ENCODE assay signal across 29 mouse cellular contexts in the genomic region with DNA sequence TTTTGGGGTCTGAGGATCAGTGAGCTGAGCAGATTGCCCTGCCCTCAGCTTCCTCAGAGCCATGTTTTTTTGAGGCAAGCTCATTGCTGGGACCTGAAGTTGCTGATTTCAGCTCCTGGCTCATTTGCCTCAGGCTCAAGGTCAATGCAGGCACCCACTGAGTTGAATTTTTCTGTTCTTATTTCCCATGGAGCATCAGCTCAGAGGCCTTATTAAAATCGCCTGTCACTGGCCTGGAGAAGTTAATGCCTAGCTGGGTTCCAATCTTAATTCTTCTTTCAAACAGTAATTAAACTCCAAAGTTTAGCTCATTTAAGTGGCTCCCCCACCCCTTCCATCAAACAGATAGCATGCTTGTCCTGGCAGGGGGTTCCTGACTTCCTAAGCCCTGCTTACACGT.
DNase-seq lines count a peak whose midpoint lies in the region; ATAC-seq and TF ChIP-seq lines count a peak whose summit lies in the region.
"Had no signal": no experiment of that assay in that cellular context is flagged by ENCODE, and none has a peak within 500 bp of the region (broad histone marks: within the 10 kb centered on the region; RNA-seq: fewer than 3 reads in every experiment).

No protein-coding gene starts in this region.

- H3K4me2 ChIP-seq in hindbrain, postnatal 0 days (ENCODE audit: low read depth, low read length): no peak overlapping the region
- H3K4me2 ChIP-seq in embryonic facial prominence, embryonic 12.5 days (replicated peaks): no peak overlapping the region
- no peak overlapping the region for H3K4me2 ChIP-seq in intestine, postnatal 0 days (replicated peaks; ENCODE audit: low read depth)
- H3K4me2 ChIP-seq: heart, embryonic 13.5 days; hindbrain, embryonic 15.5 days; limb, embryonic 13.5 days; liver, embryonic 11.5 days; lung, embryonic 15.5 days; midbrain, embryonic 12.5 days had no signal

- DNase-seq in hindbrain, embryonic 10.5 days (ENCODE audit: low spot score): peak; percentile 10
- DNase-seq in hindbrain, postnatal 0 days (ENCODE audit: low spot score): no peak
- peak; percentile 2 for DNase-seq in Muller cell, postnatal 12 days (ENCODE audit: inconsistent ontology term)
- peak; percentile 9 for DNase-seq in brain, adult 2 months (ENCODE audit: low read depth, low spot score)
- DNase-seq in layer of hippocampus, adult 9-11 months: no peak
- no peak for DNase-seq in left cerebral cortex, adult 2 months (ENCODE audit: extremely low spot score in 1 of 2, low spot score in 2 of 2)
- DNase-seq: B cell, adult 2 months; cerebellum, adult 8-10 months; cerebellum, postnatal 25 days; gastrocnemius, adult 2 months; gastrocnemius, postnatal 36 days; heart, adult 2 months; heart, postnatal 10 days; kidney, adult 8-10 months; kidney, postnatal 4 days; layer of hippocampus, postnatal 36 days; lung, postnatal 36 days; right cerebral cortex, postnatal 4 days had no signal

- peaks cover 42% of the 10 kb centered on the region for H3K4me1 ChIP-seq in hindbrain, embryonic 10.5 days (replicated peaks)
- 0 out of 2 replicates have a peak, but pooled peaks cover 3% of the 10 kb centered on the region for H3K4me1 ChIP-seq in hindbrain, postnatal 0 days (ENCODE audit: insufficient read depth, low read length)
- H3K4me1 ChIP-seq in embryonic facial prominence, embryonic 12.5 days: peaks cover 21% of the 10 kb centered on the region
- no peaks in the 10 kb centered on the region for H3K4me1 ChIP-seq in intestine, postnatal 0 days (replicated peaks; ENCODE audit: control insufficient read depth, insufficient read depth, low read length)
- H3K4me1 ChIP-seq: hindbrain, embryonic 15.5 days had no signal

- no peak for TF ChIP-seq CTCF in hindbrain, postnatal 0 days (IDR thresholded peaks at IDR 0.05; ENCODE audit: low read depth)
- TF ChIP-seq CTCF in intestine, postnatal 0 days (IDR thresholded peaks at IDR 0.05; ENCODE audit: low read depth): no peak
- TF ChIP-seq CTCF in left cerebral cortex, adult 2 months (IDR thresholded peaks at IDR 0.05): no peak

- no peaks in the 10 kb centered on the region for H3K36me3 ChIP-seq in hindbrain, embryonic 10.5 days
- no peaks in the 10 kb centered on the region for H3K36me3 ChIP-seq in hindbrain, postnatal 0 days (ENCODE audit: insufficient read depth, low read length)
- H3K36me3 ChIP-seq in embryonic facial prominence, embryonic 12.5 days: no peaks in the 10 kb centered on the region
- no peaks in the 10 kb centered on the region for H3K36me3 ChIP-seq in intestine, postnatal 0 days (ENCODE audit: control insufficient read depth, insufficient read depth)
- H3K36me3 ChIP-seq: heart, embryonic 13.5 days; hindbrain, embryonic 15.5 days; limb, embryonic 13.5 days; lung, embryonic 15.5 days; midbrain, embryonic 12.5 days had no signal

- peak overlapping the region; percentile 50; the same call in 1 of the 2 replicates for H3K27ac ChIP-seq in hindbrain, embryonic 10.5 days
- H3K27ac ChIP-seq in hindbrain, postnatal 0 days: no peak overlapping the region
- H3K27ac ChIP-seq in embryonic facial prominence, embryonic 12.5 days: 0 out of 2 replicates have a peak overlapping the region, but pooled peaks have one; percentile 36
- no peak overlapping the region for H3K27ac ChIP-seq in intestine, postnatal 0 days (ENCODE audit: low read depth, low read length)
- no peak overlapping the region for H3K27ac ChIP-seq in left cerebral cortex, adult 2 months
- H3K27ac ChIP-seq: gastrocnemius, adult 2 months; heart, adult 2 months; heart, embryonic 13.5 days; hindbrain, embryonic 15.5 days; kidney, postnatal 0 days; lung, embryonic 15.5 days; midbrain, embryonic 12.5 days; stomach, postnatal 0 days had no signal

- no peak overlapping the region for H3K4me3 ChIP-seq in hindbrain, embryonic 10.5 days
- H3K4me3 ChIP-seq in hindbrain, postnatal 0 days (ENCODE audit: low read length): no peak overlapping the region
- no peak overlapping the region for H3K4me3 ChIP-seq in embryonic facial prominence, embryonic 12.5 days
- no peak overlapping the region for H3K4me3 ChIP-seq in intestine, postnatal 0 days (ENCODE audit: low read depth, low read length)
- no peak overlapping the region for H3K4me3 ChIP-seq in left cerebral cortex, adult 2 months
- H3K4me3 ChIP-seq: gastrocnemius, adult 2 months; heart, adult 2 months; heart, embryonic 13.5 days; hindbrain, embryonic 15.5 days; limb, embryonic 13.5 days; lung, embryonic 15.5 days; midbrain, embryonic 12.5 days had no signal

- WGBS in hindbrain, embryonic 10.5 days: 20% methylated on average over 2 of the region's 2 CpGs
- 16% methylated on average over 2 of the region's 2 CpGs for WGBS in hindbrain, postnatal 0 days
- WGBS in embryonic facial prominence, embryonic 12.5 days: 14% methylated on average over 2 of the region's 2 CpGs
- 32% methylated on average over 2 of the region's 2 CpGs for WGBS in intestine, postnatal 0 days

- H3K9ac ChIP-seq in hindbrain, postnatal 0 days (replicated peaks; ENCODE audit: low read length): no peak overlapping the region
- no peak overlapping the region for H3K9ac ChIP-seq in embryonic facial prominence, embryonic 12.5 days
- no peak overlapping the region for H3K9ac ChIP-seq in intestine, postnatal 0 days (ENCODE audit: low read depth, low read length)
- H3K9ac ChIP-seq: heart, embryonic 13.5 days; hindbrain, embryonic 15.5 days; limb, embryonic 13.5 days; lung, embryonic 15.5 days; midbrain, embryonic 12.5 days had no signal

- intact Hi-C loops in left cerebral cortex, adult 2 months (cut with DNase I): no loop called here

- no peaks in the 10 kb centered on the region for H3K9me3 ChIP-seq in hindbrain, embryonic 10.5 days
- no peaks in the 10 kb centered on the region for H3K9me3 ChIP-seq in hindbrain, postnatal 0 days (ENCODE audit: low read length)
- H3K9me3 ChIP-seq in embryonic facial prominence, embryonic 12.5 days: no peaks in the 10 kb centered on the region
- H3K9me3 ChIP-seq in intestine, postnatal 0 days (ENCODE audit: control insufficient read depth): no peaks in the 10 kb centered on the region
- H3K9me3 ChIP-seq: heart, embryonic 13.5 days; hindbrain, embryonic 15.5 days; limb, embryonic 13.5 days; lung, embryonic 15.5 days; midbrain, embryonic 12.5 days had no signal

- H3K27me3 ChIP-seq in hindbrain, embryonic 10.5 days (ENCODE audit: insufficient read depth, poor library complexity, severe bottlenecking): no peaks in the 10 kb centered on the region
- H3K27me3 ChIP-seq in hindbrain, postnatal 0 days (ENCODE audit: insufficient read depth, low read length): no peaks in the 10 kb centered on the region
- H3K27me3 ChIP-seq in embryonic facial prominence, embryonic 12.5 days: no peaks in the 10 kb centered on the region
- no peaks in the 10 kb centered on the region for H3K27me3 ChIP-seq in intestine, postnatal 0 days (replicated peaks; ENCODE audit: control insufficient read depth, insufficient read depth, low read length)
- H3K27me3 ChIP-seq: heart, embryonic 13.5 days; hindbrain, embryonic 15.5 days; limb, embryonic 13.5 days; lung, embryonic 15.5 days; midbrain, embryonic 12.5 days had no signal

- no peak for ATAC-seq in hindbrain, postnatal 0 days
- no peak for ATAC-seq in embryonic facial prominence, embryonic 12.5 days (ENCODE audit: insufficient number of reproducible peaks, insufficient read depth, low FRiP score, low TSS enrichment)
- no peak for ATAC-seq in intestine, postnatal 0 days
- ATAC-seq: activated CD4-positive, CD25-positive, alpha-beta regulatory T cell, adult 4 months had no signal

Comparison
In these comparisons a context has a peak if more than half of its experiments do, and no peak if none do; other contexts are left out.
1. DNase-seq: peak in hindbrain, embryonic 10.5 days (single experiment), Muller cell, postnatal 12 days (single experiment) and brain, adult 2 months (single experiment); none in hindbrain, postnatal 0 days (single experiment), layer of hippocampus, adult 9-11 months (single experiment) and left cerebral cortex, adult 2 months (0 of 2).
2. H3K27ac ChIP-seq: peak in hindbrain, embryonic 10.5 days (single experiment) and embryonic facial prominence, embryonic 12.5 days (single experiment); none in hindbrain, postnatal 0 days (single experiment), intestine, postnatal 0 days (single experiment) and left cerebral cortex, adult 2 months (single experiment).